Mouse (Mus musculus) heart, adult 2 months (tissue): ENCODE results near the gene Nos2. TPM values are rescaled to one million over a fixed set of nuclear protein-coding genes. Genes with fewer than 3 reads are reported as not detected.

ENCODE experiments used
- DNase-seq, 2 experiments: peaks; one replicate each; pipeline ENCODE4 v3.0.0; 2021
- H3K27ac ChIP-seq: fragments of 200-600 bp; 2 replicates; pipeline ENCODE4 v1.8.1; 2022
- H3K27me3 ChIP-seq: fragments of 200-500 bp; 2 replicates; pipeline ENCODE4 v1.6.1; 2012; ENCODE audit warnings: mild to moderate bottlenecking, low read length, inconsistent platforms, mixed read lengths; ENCODE audit not compliant: control insufficient read depth, insufficient read depth
- H3K36me3 ChIP-seq: fragments of 200-500 bp; 2 replicates; pipeline ENCODE4 v1.6.1; 2012; ENCODE audit warnings: low read length, inconsistent platforms; ENCODE audit not compliant: control insufficient read depth, insufficient read depth
- H3K4me1 ChIP-seq: fragments of 200-500 bp; 2 replicates; pipeline ENCODE4 v1.6.1; 2011; ENCODE audit warnings: low read length; ENCODE audit not compliant: control insufficient read depth, insufficient read depth
- H3K4me3 ChIP-seq: fragments of 200-600 bp; 2 replicates; pipeline ENCODE4 v1.8.1; 2022
- H3K79me2 ChIP-seq: fragments of 200-500 bp; replicated peaks from 2 replicates; pipeline ENCODE4 v1.6.1; 2012; ENCODE audit warnings: mild to moderate bottlenecking, inconsistent platforms, low read length, moderate library complexity, mixed read lengths; ENCODE audit not compliant: control insufficient read depth, insufficient read depth
- H3K9ac ChIP-seq: fragments of 200-500 bp; 2 replicates; pipeline ENCODE4 v1.6.1; 2012; ENCODE audit warnings: low read depth, mild to moderate bottlenecking, control low read depth, inconsistent platforms, low read length, mixed read lengths
- CTCF ChIP-seq: fragments of 200-600 bp; IDR thresholded peaks from 2 replicates; pipeline ENCODE4 v1.8.1; 2022; ENCODE audit warnings: antibody characterized with exemption, mild to moderate bottlenecking, moderate library complexity
- EP300 ChIP-seq: fragments of 200-500 bp; IDR thresholded peaks from 2 replicates; pipeline ENCODE4 v1.6.1; 2011; ENCODE audit warnings: low read depth, low read length, control low read depth; ENCODE audit not compliant: insufficient read depth
- POLR2A ChIP-seq: fragments of 200-500 bp; IDR thresholded peaks from 2 replicates; pipeline ENCODE4 v1.6.1; 2011; ENCODE audit warnings: mild to moderate bottlenecking, low read depth, low read length, control low read depth; ENCODE audit not compliant: insufficient read depth
- WGBS: fragments of 180-500 bp; shearing (Covaris S2); methylation state at CpG from one replicate; pipeline ENCODE4 v1.1.7; 2018; 5-methylcytosine and 5-hydroxymethylcytosine counted together
- intact Hi-C: fragments of 180-260 bp; cut with DNase I; formaldehyde crosslinking; loops from one replicate; pipeline ENCODE4 v1.15.1; 2025
- polyA plus RNA-seq: library from polyadenylated mRNA; depleted of rRNA; stranded (reverse); fragments of >200 nt; gene quantifications from 2 replicates; pipeline ENCODE4 v1.2.3, GENCODE M21; 2012
- total RNA-seq, 2 experiments: library from RNA; stranded (reverse); gene quantifications; 2 replicates each; pipeline ENCODE4 v1.2.3; 2021

The Nos2 gene
- total and polyA plus RNA-seq, 3 experiments: 5.0 to 8.3 (median 5.7) TPM

- intact Hi-C loops: loop anchor here (1.0 to 2.0 kb wide), 3 partner anchors 33 to 362 kb away; no protein-coding TSS in a partner anchor
- 39% methylated on average over 8 of the region's 8 CpGs for WGBS
Observed at GRCm38 (mm10) chr11:78922678-78923407, 2.3 kb downstream of the Nos2 start.

GRCm38 (mm10) chr11:78924111-78924510 is 3.5 kb downstream of the Nos2 start:
- Histone ChIP-seq H3K4me3 (peak overlapping the region; percentile 52; the same call in 1 of the 2 replicates), H3K4me1 (peaks cover 5% of the 10 kb centered on the region), H3K79me2 (no peaks in the 10 kb centered on the region), H3K27ac (peak overlapping the region; percentile 83), H3K9ac (peak overlapping the region; percentile 30; the same call in 1 of the 2 replicates), H3K36me3 (no peaks in the 10 kb centered on the region), H3K27me3 (no peaks in the 10 kb centered on the region)
- intact Hi-C loops: no loop called here
- WGBS: 14% methylated on average over 9 of the region's 9 CpGs
- TF ChIP-seq CTCF: no peak
- TF ChIP-seq EP300: no peak
- TF ChIP-seq POLR2A: 0 out of 2 replicates have a peak, but pooled peaks have one; percentile 9
- DNase-seq: peak; percentile 13 to 34

More at GRCm38 (mm10) chr11:78922678-78923407, 2.3 kb downstream of the Nos2 start:
- H3K4me3 ChIP-seq: no peak overlapping the region
- H3K27ac ChIP-seq: no peak overlapping the region
- H3K27me3 ChIP-seq: no peaks in the 10 kb centered on the region
- TF ChIP-seq EP300 (peak; percentile 49; the same call in 1 of the 2 replicates), POLR2A (no peak), CTCF (peak; percentile 94)
- H3K4me1 ChIP-seq: peaks cover 5% of the 10 kb centered on the region
- H3K36me3 ChIP-seq: no peaks in the 10 kb centered on the region
- H3K9ac ChIP-seq: no peak overlapping the region
- DNase-seq: peak; percentile 36 to 58
- no peaks in the 10 kb centered on the region for H3K79me2 ChIP-seq

GRCm38 (mm10) chr11:78924916-78925315 is 4.3 kb downstream of the Nos2 start:
- Histone ChIP-seq H3K4me3 (peak overlapping the region; percentile 52), H3K4me1 (peaks cover 8% of the 10 kb centered on the region), H3K79me2 (no peaks in the 10 kb centered on the region), H3K36me3 (no peaks in the 10 kb centered on the region), H3K9ac (peak overlapping the region; percentile 60), H3K27me3 (no peaks in the 10 kb centered on the region), H3K27ac (peak overlapping the region; percentile 83)
- WGBS: under 1% methylated on average over 37 of the region's 37 CpGs
- TF ChIP-seq POLR2A: peak; percentile 61
- no peak for TF ChIP-seq CTCF
- TF ChIP-seq EP300: no peak
- intact Hi-C loops: no loop called here
- peak; percentile 56 to 69 for DNase-seq

- intact Hi-C loops: no loop called here
- DNase-seq: peak; percentile 81 to 86
- no peaks in the 10 kb centered on the region for H3K79me2 ChIP-seq
- H3K27ac ChIP-seq: peak overlapping the region; percentile 38; the same call in 1 of the 2 replicates
- H3K27me3 ChIP-seq: no peaks in the 10 kb centered on the region
- no peak overlapping the region for H3K9ac ChIP-seq
- H3K36me3 ChIP-seq: no peaks in the 10 kb centered on the region
- H3K4me1 ChIP-seq: peaks cover 3% of the 10 kb centered on the region
- 5% methylated on average over 5 of the region's 5 CpGs for WGBS
- TF ChIP-seq EP300: peak; percentile 74
- TF ChIP-seq CTCF: no peak
- H3K4me3 ChIP-seq: no peak overlapping the region
Observed at GRCm38 (mm10) chr11:78929345-78929744, 8.8 kb downstream of the Nos2 start.

- Histone ChIP-seq H3K79me2 (no peaks in the 10 kb centered on the region; the same call in 1 of the 2 replicates), H3K4me3 (no peak overlapping the region), H3K4me1 (peaks cover 5% of the 10 kb centered on the region), H3K27ac (peak overlapping the region; percentile 83), H3K27me3 (no peaks in the 10 kb centered on the region), H3K36me3 (no peaks in the 10 kb centered on the region), H3K9ac (no peak overlapping the region)
- TF ChIP-seq EP300 (no peak), CTCF (no peak), POLR2A (no peak)
- intact Hi-C loops: no loop called here
- WGBS: 80% methylated on average over 7 of the region's 7 CpGs
- DNase-seq: no peak
Observed at GRCm38 (mm10) chr11:78934307-78934706, 13.7 kb downstream of the Nos2 start.

GRCm38 (mm10) chr11:78934727-78935126 is 14.1 kb downstream of the Nos2 start:
- 66% methylated on average over 4 of the region's 4 CpGs for WGBS
- Histone ChIP-seq H3K4me1 (peaks cover 3% of the 10 kb centered on the region), H3K27ac (peak overlapping the region; percentile 83), H3K79me2 (no peaks in the 10 kb centered on the region; the same call in 1 of the 2 replicates), H3K9ac (no peak overlapping the region), H3K36me3 (no peaks in the 10 kb centered on the region), H3K4me3 (peak overlapping the region; percentile 26; the same call in 1 of the 2 replicates), H3K27me3 (no peaks in the 10 kb centered on the region)
- no peak for DNase-seq
- TF ChIP-seq CTCF: no peak
- no peak for TF ChIP-seq POLR2A
- TF ChIP-seq EP300: no peak
- intact Hi-C loops: no loop called here
